Mouse (Mus musculus) limb, embryonic 13.5 days (tissue): ENCODE measurements around the gene Bmpr1b. TPM values are rescaled to one million over a fixed set of nuclear protein-coding genes. Genes with fewer than 3 reads are reported as not detected.
A peak's percentile ranks its signal among the peaks of the same experiment; 100 is the strongest.

ENCODE experiments used
- ATAC-seq: fragments of 200-750 bp; cut with Nextera tagmentation; 2 replicates; pipeline ENCODE4 v1.8.0; 2017; ENCODE audit warnings: low read depth, moderate number of reproducible peaks, moderate TSS enrichment; ENCODE audit not compliant: low FRiP score
- H3K27ac ChIP-seq: fragments of 300-500 bp; sonication (generic); 2 replicates; pipeline ENCODE4 v1.5.1; 2015; ENCODE audit warnings: inconsistent platforms, mild to moderate bottlenecking, moderate library complexity
- H3K27me3 ChIP-seq: fragments of 300-500 bp; sonication (generic); 2 replicates; pipeline ENCODE4 v1.6.1; 2015; ENCODE audit warnings: mild to moderate bottlenecking, inconsistent platforms
- H3K36me3 ChIP-seq: fragments of 300-500 bp; sonication (generic); 2 replicates; pipeline ENCODE4 v1.6.1; 2015; ENCODE audit warnings: inconsistent platforms, mild to moderate bottlenecking, moderate library complexity
- H3K4me1 ChIP-seq: fragments of 300-500 bp; sonication (generic); 2 replicates; pipeline ENCODE4 v1.6.1; 2015; ENCODE audit warnings: inconsistent platforms
- H3K4me2 ChIP-seq: fragments of 300-500 bp; sonication (generic); replicated peaks from 2 replicates; pipeline ENCODE4 v1.6.1; 2015; ENCODE audit warnings: inconsistent platforms, mild to moderate bottlenecking, moderate library complexity
- H3K4me3 ChIP-seq: fragments of 300-500 bp; sonication (generic); 2 replicates; pipeline ENCODE4 v1.5.1; 2015; ENCODE audit warnings: moderate library complexity, mild to moderate bottlenecking, inconsistent platforms
- H3K9ac ChIP-seq: fragments of 300-500 bp; sonication (generic); 2 replicates; pipeline ENCODE4 v1.6.1; 2015; ENCODE audit warnings: mild to moderate bottlenecking, inconsistent platforms
- H3K9me3 ChIP-seq: fragments of 300-500 bp; sonication (generic); 2 replicates; pipeline ENCODE4 v1.6.1; 2016; ENCODE audit warnings: inconsistent platforms
- WGBS: fragments of 180-500 bp; shearing (Covaris S2); methylation state at CpG from one replicate; pipeline ENCODE4 v1.1.7; 2015; 5-methylcytosine and 5-hydroxymethylcytosine counted together
- polyA plus RNA-seq: library from polyadenylated mRNA; unstranded; fragments of >200 nt; fragmentation: Nextera tagmentation; extraction: Ambion mirVana; gene quantifications from 2 replicates; pipeline ENCODE4 v1.2.1, GENCODE M21; 2015

Gene Bmpr1b
- polyA plus RNA-seq, 1 experiment from 2014 or later: 15.6 TPM

GRCm38 (mm10) chr3:142106227-142106626, 63.0 kb downstream of the Bmpr1b start:
- Histone ChIP-seq H3K9ac (no peak overlapping the region), H3K27ac (no peak overlapping the region), H3K9me3 (no peaks in the 10 kb centered on the region), H3K4me1 (peaks cover 11% of the 10 kb centered on the region), H3K36me3 (no peaks in the 10 kb centered on the region), H3K27me3 (peaks cover 4% of the 10 kb centered on the region), H3K4me3 (no peak overlapping the region), H3K4me2 (no peak overlapping the region)
- 77% methylated on average over 6 of the region's 6 CpGs for WGBS
- no peak for ATAC-seq

- Histone ChIP-seq H3K9ac (no peak overlapping the region), H3K27me3 (peaks cover 8% of the 10 kb centered on the region), H3K9me3 (no peaks in the 10 kb centered on the region), H3K4me2 (no peak overlapping the region), H3K4me3 (no peak overlapping the region), H3K36me3 (no peaks in the 10 kb centered on the region), H3K27ac (no peak overlapping the region), H3K4me1 (peaks cover 18% of the 10 kb centered on the region)
- ATAC-seq: no peak
- 83% methylated on average over 10 of the region's 10 CpGs for WGBS
Measured at GRCm38 (mm10) chr3:142104027-142104805, 65.0 kb downstream of the Bmpr1b start.

GRCm38 (mm10) chr3:142103622-142104021, 65.6 kb downstream of the Bmpr1b start:
- WGBS: 88% methylated on average over 4 of the region's 4 CpGs
- no peak overlapping the region for H3K27ac ChIP-seq
- H3K4me2 ChIP-seq: no peak overlapping the region
- no peaks in the 10 kb centered on the region for H3K36me3 ChIP-seq
- ATAC-seq: no peak
- H3K4me3 ChIP-seq: no peak overlapping the region
- H3K9me3 ChIP-seq: no peaks in the 10 kb centered on the region
- H3K9ac ChIP-seq: no peak overlapping the region
- H3K4me1 ChIP-seq: peaks cover 17% of the 10 kb centered on the region
- peaks cover 8% of the 10 kb centered on the region for H3K27me3 ChIP-seq

GRCm38 (mm10) chr3:142099151-142099550, 70.1 kb downstream of the Bmpr1b start:
- no peak overlapping the region for H3K9ac ChIP-seq
- peak; percentile 64; the same call in 1 of the 2 replicates for ATAC-seq
- H3K36me3 ChIP-seq: no peaks in the 10 kb centered on the region
- 3% methylated on average over 2 of the region's 2 CpGs for WGBS
- H3K27ac ChIP-seq: no peak overlapping the region
- H3K4me2 ChIP-seq: no peak overlapping the region
- H3K9me3 ChIP-seq: no peaks in the 10 kb centered on the region
- H3K4me1 ChIP-seq: peaks cover 15% of the 10 kb centered on the region; the same call in 1 of the 2 replicates
- H3K27me3 ChIP-seq: peaks cover 24% of the 10 kb centered on the region; the same call in 1 of the 2 replicates
- H3K4me3 ChIP-seq: no peak overlapping the region

GRCm38 (mm10) chr3:142094049-142094448, 75.2 kb downstream of the Bmpr1b start:
- WGBS: 24% methylated on average over 4 of the region's 4 CpGs
- H3K27me3 ChIP-seq: peaks cover 23% of the 10 kb centered on the region
- no peak overlapping the region for H3K4me2 ChIP-seq
- no peak overlapping the region for H3K4me3 ChIP-seq
- no peaks in the 10 kb centered on the region for H3K36me3 ChIP-seq
- ATAC-seq: no peak
- no peak overlapping the region for H3K27ac ChIP-seq
- no peak overlapping the region for H3K9ac ChIP-seq
- peaks cover 28% of the 10 kb centered on the region for H3K4me1 ChIP-seq
- no peaks in the 10 kb centered on the region for H3K9me3 ChIP-seq

GRCm38 (mm10) chr3:142089684-142090083, 79.5 kb downstream of the Bmpr1b start:
- Histone ChIP-seq H3K4me2 (no peak overlapping the region), H3K27ac (no peak overlapping the region), H3K4me3 (no peak overlapping the region), H3K4me1 (peaks cover 43% of the 10 kb centered on the region), H3K9me3 (no peaks in the 10 kb centered on the region), H3K36me3 (no peaks in the 10 kb centered on the region), H3K9ac (no peak overlapping the region), H3K27me3 (peaks cover 15% of the 10 kb centered on the region)
- WGBS: 88% methylated on average over 4 of the region's 4 CpGs
- no peak for ATAC-seq

- Histone ChIP-seq H3K27me3 (peaks cover 8% of the 10 kb centered on the region; the same call in 1 of the 2 replicates), H3K4me1 (peaks cover 20% of the 10 kb centered on the region), H3K9ac (no peak overlapping the region), H3K4me3 (no peak overlapping the region), H3K9me3 (no peaks in the 10 kb centered on the region), H3K4me2 (no peak overlapping the region), H3K36me3 (no peaks in the 10 kb centered on the region), H3K27ac (no peak overlapping the region)
- no peak for ATAC-seq
- 54% methylated on average over 3 of the region's 3 CpGs for WGBS
Measured at GRCm38 (mm10) chr3:142085938-142086337, 83.3 kb downstream of the Bmpr1b start.

GRCm38 (mm10) chr3:142084091-142084490, 85.1 kb downstream of the Bmpr1b start:
- no peak overlapping the region for H3K9ac ChIP-seq
- peaks cover 8% of the 10 kb centered on the region; the same call in 1 of the 2 replicates for H3K27me3 ChIP-seq
- no peaks in the 10 kb centered on the region for H3K9me3 ChIP-seq
- H3K4me1 ChIP-seq: peaks cover 18% of the 10 kb centered on the region
- ATAC-seq: no peak
- H3K27ac ChIP-seq: no peak overlapping the region
- no peaks in the 10 kb centered on the region for H3K36me3 ChIP-seq
- 7% methylated on average over 1 of the region's 1 CpGs for WGBS
- no peak overlapping the region for H3K4me2 ChIP-seq
- H3K4me3 ChIP-seq: no peak overlapping the region

GRCm38 (mm10) chr3:142077723-142078302, 91.4 kb downstream of the Bmpr1b start:
- 0 out of 2 replicates have a peak, but pooled peaks cover 4% of the 10 kb centered on the region for H3K4me1 ChIP-seq
- no peaks in the 10 kb centered on the region for H3K27me3 ChIP-seq
- 44% methylated on average over 3 of the region's 3 CpGs for WGBS
- H3K9ac ChIP-seq: no peak overlapping the region
- no peaks in the 10 kb centered on the region for H3K36me3 ChIP-seq
- no peak overlapping the region for H3K27ac ChIP-seq
- ATAC-seq: no peak
- no peaks in the 10 kb centered on the region for H3K9me3 ChIP-seq
- no peak overlapping the region for H3K4me2 ChIP-seq
- H3K4me3 ChIP-seq: no peak overlapping the region

GRCm38 (mm10) chr3:142071601-142072000, 97.6 kb downstream of the Bmpr1b start:
- H3K27ac ChIP-seq: no peak overlapping the region
- no peak overlapping the region for H3K9ac ChIP-seq
- ATAC-seq: no peak
- no peaks in the 10 kb centered on the region for H3K36me3 ChIP-seq
- H3K4me3 ChIP-seq: no peak overlapping the region
- peaks cover 10% of the 10 kb centered on the region; the same call in 1 of the 2 replicates for H3K4me1 ChIP-seq
- no peaks in the 10 kb centered on the region for H3K27me3 ChIP-seq
- WGBS: 71% methylated on average over 5 of the region's 5 CpGs
- H3K4me2 ChIP-seq: no peak overlapping the region
- H3K9me3 ChIP-seq: no peaks in the 10 kb centered on the region

GRCm38 (mm10) chr3:142066792-142067346, 102.4 kb downstream of the Bmpr1b start:
- H3K9ac ChIP-seq: no peak overlapping the region
- WGBS: 53% methylated on average over 1 of the region's 1 CpGs
- no peaks in the 10 kb centered on the region for H3K9me3 ChIP-seq
- no peaks in the 10 kb centered on the region for H3K27me3 ChIP-seq
- H3K4me1 ChIP-seq: peaks cover 21% of the 10 kb centered on the region
- H3K27ac ChIP-seq: no peak overlapping the region
- H3K4me2 ChIP-seq: no peak overlapping the region
- ATAC-seq: no peak
- no peaks in the 10 kb centered on the region for H3K36me3 ChIP-seq
- H3K4me3 ChIP-seq: no peak overlapping the region

- 48% methylated on average over 5 of the region's 5 CpGs for WGBS
- peaks cover 29% of the 10 kb centered on the region for H3K4me1 ChIP-seq
- no peak for ATAC-seq
Measured at GRCm38 (mm10) chr3:142065111-142065510, 104.1 kb downstream of the Bmpr1b start.

More at GRCm38 (mm10) chr3:142065111-142065510, 104.1 kb downstream of the Bmpr1b start:
- no peaks in the 10 kb centered on the region for H3K36me3 ChIP-seq
- no peak overlapping the region for H3K27ac ChIP-seq
- no peak overlapping the region for H3K4me2 ChIP-seq
- H3K9me3 ChIP-seq: no peaks in the 10 kb centered on the region
- no peak overlapping the region for H3K4me3 ChIP-seq
- no peak overlapping the region for H3K9ac ChIP-seq
- H3K27me3 ChIP-seq: no peaks in the 10 kb centered on the region
